Mouse (Mus musculus) intestine, embryonic 14.5 days (tissue): Measurements from ENCODE around the gene Inppl1. TPM values are rescaled to one million over a fixed set of nuclear protein-coding genes. Genes with fewer than 3 reads are reported as not detected.
A peak's percentile ranks its signal among the peaks of the same experiment; 100 is the strongest.

Source experiments
- ATAC-seq: fragments of 200-750 bp; cut with Nextera tagmentation; replicated peaks from 2 replicates; pipeline ENCODE4 v1.8.0; 2017; ENCODE audit warnings: low read depth, moderate number of reproducible peaks, moderate TSS enrichment, moderate library complexity; ENCODE audit not compliant: low FRiP score, low TSS enrichment
- DNase-seq: peaks from one replicate; pipeline ENCODE4 v3.0.0-alpha.2; 2018; ENCODE audit warnings: low spot score
- H3K27ac ChIP-seq: fragments of 300-500 bp; sonication (generic); 2 replicates; pipeline ENCODE4 v1.5.1; 2014; ENCODE audit warnings: low read depth, mild to moderate bottlenecking, control low read depth
- H3K27me3 ChIP-seq: fragments of 300-500 bp; sonication (generic); replicated peaks from 2 replicates; pipeline ENCODE4 v1.6.1; 2014; ENCODE audit warnings: low read length, control low read depth; ENCODE audit not compliant: control insufficient read depth, insufficient read depth
- H3K36me3 ChIP-seq: fragments of 300-500 bp; sonication (generic); 2 replicates; pipeline ENCODE4 v1.6.1; 2014; ENCODE audit warnings: low read length, control low read depth; ENCODE audit not compliant: control insufficient read depth, insufficient read depth
- H3K4me1 ChIP-seq: fragments of 300-500 bp; sonication (generic); replicated peaks from 2 replicates; pipeline ENCODE4 v1.6.1; 2014; ENCODE audit warnings: low read length, control low read depth, mixed read lengths; ENCODE audit not compliant: control insufficient read depth, insufficient read depth
- H3K4me2 ChIP-seq: fragments of 300-500 bp; sonication (generic); 2 replicates; pipeline ENCODE4 v1.6.1; 2014; ENCODE audit warnings: low read length
- H3K4me3 ChIP-seq: fragments of 300-500 bp; sonication (generic); 2 replicates; pipeline ENCODE4 v1.5.1; 2014; ENCODE audit warnings: low read depth, low read length, control low read depth, mixed read lengths
- H3K9ac ChIP-seq: fragments of 300-500 bp; sonication (generic); 2 replicates; pipeline ENCODE4 v1.6.1; 2014; ENCODE audit warnings: mild to moderate bottlenecking, low read length
- H3K9me3 ChIP-seq: fragments of 300-500 bp; sonication (generic); 2 replicates; pipeline ENCODE4 v1.6.1; 2016; ENCODE audit warnings: low read length, control low read depth; ENCODE audit not compliant: control insufficient read depth
- WGBS: fragments of 180-500 bp; shearing (Covaris S2); extraction: QIAGEN DNeasy Blood & Tissue Kit; methylation state at CpG from one replicate; pipeline ENCODE4 v1.1.7; 2014; 5-methylcytosine and 5-hydroxymethylcytosine counted together
- polyA plus RNA-seq: library from polyadenylated mRNA; unstranded; fragments of >200 nt; fragmentation: Nextera tagmentation; extraction: Ambion mirVana; gene quantifications from 2 replicates; pipeline ENCODE4 v1.2.1, GENCODE M21; 2014

Gene Inppl1
- polyA plus RNA-seq, 1 experiment from 2014 or later = 27.2 TPM

GRCm38 (mm10) chr7:101822836-101823757, 14.9 kb downstream of the Inppl1 start:
- peak overlapping the region; percentile 88; the same call in 1 of the 2 replicates for H3K4me2 ChIP-seq
- H3K27me3 ChIP-seq = peaks cover 41% of the 10 kb centered on the region
- H3K36me3 ChIP-seq = peaks cover 48% of the 10 kb centered on the region
- WGBS = 39% methylated on average over 32 of the region's 32 CpGs
- DNase-seq = no peak
- 0 out of 2 replicates have a peak, but pooled peaks have one; percentile 13 for ATAC-seq
- H3K4me3 ChIP-seq = no peak overlapping the region
- peaks cover 21% of the 10 kb centered on the region for H3K4me1 ChIP-seq
- no peak overlapping the region for H3K9ac ChIP-seq
- H3K9me3 ChIP-seq = no peaks in the 10 kb centered on the region
- H3K27ac ChIP-seq = no peak overlapping the region

DNA sequence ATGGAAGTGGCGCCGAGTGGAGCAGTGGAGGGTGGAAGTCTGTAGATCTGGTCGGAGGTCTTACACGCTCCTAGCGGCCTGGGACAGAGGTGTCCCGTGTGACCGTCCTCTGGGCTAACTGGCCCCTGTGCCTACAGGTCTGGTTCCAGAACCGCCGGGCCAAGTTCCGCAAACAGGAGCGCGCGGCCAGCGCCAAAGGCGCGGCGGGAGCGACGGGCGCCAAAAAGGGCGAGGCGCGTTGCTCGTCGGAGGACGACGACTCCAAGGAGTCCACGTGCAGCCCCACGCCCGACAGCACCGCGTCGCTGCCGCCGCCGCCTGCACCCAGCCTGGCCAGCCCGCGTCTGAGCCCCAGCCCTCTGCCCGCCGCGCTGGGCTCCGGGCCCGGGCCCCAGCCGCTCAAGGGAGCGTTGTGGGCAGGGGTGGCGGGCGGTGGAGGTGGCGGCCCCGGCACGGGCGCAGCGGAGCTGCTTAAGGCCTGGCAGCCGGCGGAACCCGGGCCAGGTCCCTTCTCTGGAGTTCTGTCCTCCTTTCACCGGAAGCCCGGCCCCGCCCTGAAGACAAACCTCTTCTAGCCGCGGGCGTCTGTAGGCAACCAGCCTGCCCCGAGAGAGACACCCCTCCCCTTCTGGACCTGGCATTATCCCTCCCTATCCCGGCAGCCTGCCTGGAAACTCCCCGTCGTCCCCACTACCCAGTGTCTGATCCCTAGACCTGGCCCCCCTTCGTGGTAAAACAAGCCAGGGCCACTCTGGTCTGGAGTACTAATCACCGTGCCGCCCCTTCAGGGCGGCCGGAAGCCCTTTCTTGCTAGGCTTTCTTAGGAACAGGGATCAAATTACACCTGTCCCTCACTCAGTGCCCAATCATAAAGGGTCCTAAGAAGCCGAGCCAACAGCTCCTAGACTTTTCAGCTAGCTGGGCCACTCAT, 16.2 kb downstream of the Inppl1 start:
- peak; percentile 85 for DNase-seq
- H3K4me1 ChIP-seq = peaks cover 24% of the 10 kb centered on the region
- H3K4me2 ChIP-seq = peak overlapping the region; percentile 88
- H3K36me3 ChIP-seq = peaks cover 35% of the 10 kb centered on the region
- peak overlapping the region; percentile 49 for H3K9ac ChIP-seq
- peak overlapping the region; percentile 38 for H3K4me3 ChIP-seq
- no peaks in the 10 kb centered on the region for H3K9me3 ChIP-seq
- ATAC-seq = peak; percentile 67
- WGBS = under 1% methylated on average over 59 of the region's 71 CpGs
- peak overlapping the region; percentile 62 for H3K27ac ChIP-seq
- H3K27me3 ChIP-seq = peaks cover 54% of the 10 kb centered on the region

GRCm38 (mm10) chr7:101820295-101821030, 17.6 kb downstream of the Inppl1 start:
- peak overlapping the region; percentile 38 for H3K4me3 ChIP-seq
- DNase-seq = peak; percentile 76
- no peak overlapping the region for H3K27ac ChIP-seq
- WGBS = 3% methylated on average over 35 of the region's 35 CpGs
- peaks cover 67% of the 10 kb centered on the region for H3K27me3 ChIP-seq
- peak overlapping the region; percentile 88 for H3K4me2 ChIP-seq
- peak overlapping the region; percentile 16; the same call in 1 of the 2 replicates for H3K9ac ChIP-seq
- no peak for ATAC-seq
- no peaks in the 10 kb centered on the region for H3K9me3 ChIP-seq
- H3K36me3 ChIP-seq = peaks cover 22% of the 10 kb centered on the region
- H3K4me1 ChIP-seq = peaks cover 24% of the 10 kb centered on the region

DNA sequence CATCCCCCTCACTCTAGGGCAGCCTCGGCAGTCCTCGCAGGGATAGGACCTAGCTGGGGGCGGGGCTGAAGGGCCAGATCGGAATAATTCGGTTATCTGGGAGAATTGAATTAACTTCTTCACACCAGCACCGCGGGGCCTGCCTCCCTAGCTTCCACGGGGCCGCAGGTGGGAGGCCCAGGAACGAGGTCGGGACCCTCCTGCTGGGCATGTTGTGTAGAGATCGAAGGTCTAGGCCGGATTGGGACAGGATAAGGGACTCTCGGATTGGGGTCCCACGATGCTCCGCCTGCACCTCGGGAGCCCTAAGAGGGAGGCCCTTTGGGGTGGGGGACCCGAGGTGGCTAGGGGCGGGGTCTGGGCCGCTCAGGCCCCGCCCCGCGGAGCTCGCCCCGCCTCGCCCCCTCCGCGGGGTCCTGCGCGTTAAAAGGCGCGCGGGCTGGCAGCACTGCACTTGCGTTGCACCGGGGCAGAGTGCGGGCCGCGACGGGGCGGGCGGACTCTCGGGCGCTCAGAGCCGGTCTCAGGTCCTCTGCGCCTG, 20.1 kb downstream of the Inppl1 start, which contains the start of gene Phox2a:
TSS of gene Phox2a (plus strand) at position 453 of the 541 bp plus-strand sequence.
- H3K4me2 ChIP-seq = peak within 1 kb of the TSS; percentile 50
- peaks cover 67% of the 10 kb centered on the region for H3K27me3 ChIP-seq
- peaks cover 24% of the 10 kb centered on the region for H3K4me1 ChIP-seq
- H3K27ac ChIP-seq = no peak within 1 kb of the TSS
- ATAC-seq = peak; percentile 16; the same call in 1 of the 2 replicates
- H3K36me3 ChIP-seq = no peaks in the 10 kb centered on the region
- peak; percentile 67 for DNase-seq
- no peaks in the 10 kb centered on the region for H3K9me3 ChIP-seq
- H3K9ac ChIP-seq = no peak within 1 kb of the TSS
- 2% methylated on average over 44 of the region's 45 CpGs for WGBS
- H3K4me3 ChIP-seq = peak within 1 kb of the TSS; percentile 29

GRCm38 (mm10) chr7:101777053-101777452, 61.0 kb downstream of the Inppl1 start:
- Histone ChIP-seq H3K9ac (no peak overlapping the region), H3K4me3 (no peak overlapping the region), H3K27ac (no peak overlapping the region), H3K4me2 (no peak overlapping the region), H3K27me3 (no peaks in the 10 kb centered on the region), H3K4me1 (no peaks in the 10 kb centered on the region), H3K36me3 (peaks cover 13% of the 10 kb centered on the region), H3K9me3 (no peaks in the 10 kb centered on the region)
- WGBS = 96% methylated on average over 1 of the region's 1 CpGs
- ATAC-seq (no peak), DNase-seq (no peak)

DNA sequence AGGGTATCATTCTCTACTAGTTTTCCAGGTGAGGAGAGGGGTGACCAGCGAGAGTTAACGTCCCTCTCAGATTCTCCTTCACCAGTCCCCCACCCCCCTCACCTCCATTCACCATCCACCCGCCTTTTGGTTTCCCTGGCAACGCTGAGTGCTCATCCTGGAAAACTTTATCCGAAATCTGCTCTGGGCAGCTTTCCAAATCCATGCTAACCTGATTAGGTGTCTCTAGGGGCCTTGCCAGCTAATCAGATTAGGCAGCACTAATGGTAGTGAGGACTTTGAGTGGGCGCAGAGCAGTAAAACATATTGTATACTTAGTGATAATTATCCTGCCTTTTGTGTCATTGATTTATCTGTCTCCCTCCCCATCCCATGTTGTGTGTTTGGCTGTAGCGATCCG, 65.3 kb downstream of the Inppl1 start:
- Histone ChIP-seq H3K9me3 (no peaks in the 10 kb centered on the region), H3K27ac (no peak overlapping the region), H3K4me3 (no peak overlapping the region), H3K27me3 (no peaks in the 10 kb centered on the region), H3K36me3 (peaks cover 5% of the 10 kb centered on the region; the same call in 1 of the 2 replicates), H3K9ac (no peak overlapping the region), H3K4me2 (no peak overlapping the region), H3K4me1 (no peaks in the 10 kb centered on the region)
- 45% methylated on average over 8 of the region's 8 CpGs for WGBS
- ATAC-seq = no peak; the same call in 1 of the 2 replicates
- peak; percentile 59 for DNase-seq
